Mouse (Mus musculus) kidney, embryonic 16.5 days (tissue): ENCODE data around the gene Rmnd1. TPM values are rescaled to one million over a fixed set of nuclear protein-coding genes. Genes with fewer than 3 reads are reported as not detected.

Source experiments
- ATAC-seq: fragments of 200-750 bp; cut with Nextera tagmentation; 2 replicates; pipeline ENCODE4 v1.8.0; 2017; ENCODE audit warnings: moderate TSS enrichment; ENCODE audit not compliant: low FRiP score, low TSS enrichment
- H3K27ac ChIP-seq: fragments of 300-500 bp; sonication (generic); 2 replicates; pipeline ENCODE4 v1.5.1; 2014; ENCODE audit warnings: low read length
- H3K27me3 ChIP-seq: fragments of 300-500 bp; sonication (generic); 2 replicates; pipeline ENCODE4 v1.6.1; 2014; ENCODE audit warnings: low read length, control low read depth, mixed read lengths; ENCODE audit not compliant: insufficient read depth
- H3K36me3 ChIP-seq: fragments of 300-500 bp; sonication (generic); 2 replicates; pipeline ENCODE4 v1.6.1; 2014; ENCODE audit warnings: low read length, control low read depth, mixed read lengths; ENCODE audit not compliant: insufficient read depth
- H3K4me1 ChIP-seq: fragments of 300-500 bp; sonication (generic); 2 replicates; pipeline ENCODE4 v1.6.1; 2014; ENCODE audit warnings: low read length, control low read depth, mixed read lengths; ENCODE audit not compliant: insufficient read depth
- H3K4me2 ChIP-seq: fragments of 300-500 bp; sonication (generic); replicated peaks from 2 replicates; pipeline ENCODE4 v1.6.1; 2014; ENCODE audit warnings: low read depth, low read length
- H3K4me3 ChIP-seq: fragments of 300-500 bp; sonication (generic); 2 replicates; pipeline ENCODE4 v1.5.1; 2014; ENCODE audit warnings: mild to moderate bottlenecking, low read length
- H3K9ac ChIP-seq: fragments of 300-500 bp; sonication (generic); replicated peaks from 2 replicates; pipeline ENCODE4 v1.6.1; 2014; ENCODE audit warnings: low read length
- H3K9me3 ChIP-seq: fragments of 300-500 bp; sonication (generic); 2 replicates; pipeline ENCODE4 v1.6.1; 2016; ENCODE audit warnings: low read length, control low read depth
- WGBS: fragments of 180-500 bp; shearing (Covaris S2); extraction: QIAGEN DNeasy Blood & Tissue Kit; methylation state at CpG from one replicate; pipeline ENCODE4 v1.1.7; 2014; 5-methylcytosine and 5-hydroxymethylcytosine counted together
- polyA plus RNA-seq: library from polyadenylated mRNA; unstranded; fragments of >200 nt; fragmentation: Nextera tagmentation; extraction: Ambion mirVana; gene quantifications from 2 replicates; pipeline ENCODE4 v1.2.1, GENCODE M21; 2015

Gene Rmnd1
- polyA plus RNA-seq, 1 experiment from 2014 or later, result 65.2 TPM

GRCm38 (mm10) chr10:4386609-4387591 lies 45.3 kb downstream of the Rmnd1 start:
- H3K27me3 ChIP-seq, result no peaks in the 10 kb centered on the region
- WGBS, result under 1% methylated on average over 79 of the region's 133 CpGs
- H3K4me2 ChIP-seq, result peak overlapping the region; percentile 89
- H3K9ac ChIP-seq, result peak overlapping the region; percentile 99
- ATAC-seq, result peak; percentile 93
- H3K36me3 ChIP-seq, result no peaks in the 10 kb centered on the region
- H3K27ac ChIP-seq, result peak overlapping the region; percentile 99
- H3K4me1 ChIP-seq, result peaks cover 52% of the 10 kb centered on the region
- H3K9me3 ChIP-seq, result no peaks in the 10 kb centered on the region
- H3K4me3 ChIP-seq, result peak overlapping the region; percentile 94

- Histone ChIP-seq H3K4me2 (no peak overlapping the region), H3K4me3 (no peak overlapping the region), H3K9ac (no peak overlapping the region), H3K27me3 (no peaks in the 10 kb centered on the region), H3K4me1 (peaks cover 32% of the 10 kb centered on the region), H3K27ac (no peak overlapping the region), H3K36me3 (no peaks in the 10 kb centered on the region), H3K9me3 (no peaks in the 10 kb centered on the region)
- WGBS, result 87% methylated on average over 7 of the region's 7 CpGs
- no peak for ATAC-seq
These were observed 47.9 kb downstream of the Rmnd1 start for GRCm38 (mm10) chr10:4384244-4384643.

GRCm38 (mm10) chr10:4380748-4381147 lies 51.4 kb downstream of the Rmnd1 start:
- 77% methylated on average over 5 of the region's 5 CpGs for WGBS
- Histone ChIP-seq H3K4me1 (peaks cover 37% of the 10 kb centered on the region), H3K9me3 (no peaks in the 10 kb centered on the region), H3K27ac (no peak overlapping the region), H3K4me2 (no peak overlapping the region), H3K27me3 (no peaks in the 10 kb centered on the region), H3K4me3 (no peak overlapping the region), H3K36me3 (no peaks in the 10 kb centered on the region), H3K9ac (no peak overlapping the region)
- no peak for ATAC-seq

GRCm38 (mm10) chr10:4376931-4377330 lies 55.3 kb downstream of the Rmnd1 start:
- no peak for ATAC-seq
- Histone ChIP-seq H3K27ac (peak overlapping the region; percentile 78), H3K4me2 (no peak overlapping the region)

GRCm38 (mm10) chr10:4376461-4376860 lies 55.7 kb downstream of the Rmnd1 start:
- no peaks in the 10 kb centered on the region for H3K27me3 ChIP-seq
- H3K4me3 ChIP-seq, result no peak overlapping the region
- peak; percentile 71; the same call in 1 of the 2 replicates for ATAC-seq
- peaks cover 14% of the 10 kb centered on the region; the same call in 1 of the 2 replicates for H3K36me3 ChIP-seq
- no peaks in the 10 kb centered on the region for H3K9me3 ChIP-seq
- 33% methylated on average over 7 of the region's 7 CpGs for WGBS
- no peak overlapping the region for H3K9ac ChIP-seq
- H3K27ac ChIP-seq, result peak overlapping the region; percentile 78
- no peak overlapping the region for H3K4me2 ChIP-seq
- peaks cover 26% of the 10 kb centered on the region for H3K4me1 ChIP-seq

More at GRCm38 (mm10) chr10:4376931-4377330, 55.3 kb downstream of the Rmnd1 start:
- peaks cover 13% of the 10 kb centered on the region; the same call in 1 of the 2 replicates for H3K36me3 ChIP-seq
- no peaks in the 10 kb centered on the region for H3K9me3 ChIP-seq
- no peak overlapping the region for H3K4me3 ChIP-seq
- H3K27me3 ChIP-seq, result no peaks in the 10 kb centered on the region
- H3K9ac ChIP-seq, result no peak overlapping the region
- WGBS, result 53% methylated on average over 7 of the region's 7 CpGs
- H3K4me1 ChIP-seq, result peaks cover 26% of the 10 kb centered on the region

GRCm38 (mm10) chr10:4375267-4375666 lies 56.9 kb downstream of the Rmnd1 start:
- Histone ChIP-seq H3K27me3 (no peaks in the 10 kb centered on the region), H3K9ac (no peak overlapping the region), H3K4me3 (no peak overlapping the region), H3K9me3 (no peaks in the 10 kb centered on the region), H3K36me3 (peaks cover 18% of the 10 kb centered on the region; the same call in 1 of the 2 replicates), H3K4me1 (peaks cover 22% of the 10 kb centered on the region), H3K4me2 (no peak overlapping the region), H3K27ac (peak overlapping the region; percentile 78; the same call in 1 of the 2 replicates)
- no peak for ATAC-seq
- 53% methylated on average over 7 of the region's 7 CpGs for WGBS

GRCm38 (mm10) chr10:4374734-4375133 lies 57.5 kb downstream of the Rmnd1 start:
- Histone ChIP-seq H3K9me3 (no peaks in the 10 kb centered on the region), H3K9ac (no peak overlapping the region), H3K27me3 (no peaks in the 10 kb centered on the region), H3K36me3 (peaks cover 18% of the 10 kb centered on the region; the same call in 1 of the 2 replicates), H3K27ac (no peak overlapping the region), H3K4me1 (peaks cover 20% of the 10 kb centered on the region), H3K4me3 (no peak overlapping the region), H3K4me2 (no peak overlapping the region)
- no peak for ATAC-seq
- 67% methylated on average over 4 of the region's 4 CpGs for WGBS

- whole genome bisulfite sequencing, result 79% methylated on average over 7 of the region's 7 CpGs
- Histone ChIP-seq H3K4me2 (no peak overlapping the region), H3K36me3 (peaks cover 19% of the 10 kb centered on the region), H3K4me1 (peaks cover 20% of the 10 kb centered on the region), H3K27ac (no peak overlapping the region), H3K9me3 (no peaks in the 10 kb centered on the region), H3K9ac (no peak overlapping the region), H3K27me3 (no peaks in the 10 kb centered on the region), H3K4me3 (no peak overlapping the region)
- no peak for ATAC-seq
These were observed 57.9 kb downstream of the Rmnd1 start for GRCm38 (mm10) chr10:4374239-4374638.

GRCm38 (mm10) chr10:4373558-4373957 lies 58.6 kb downstream of the Rmnd1 start:
- Histone ChIP-seq H3K4me2 (no peak overlapping the region), H3K27ac (no peak overlapping the region), H3K9ac (no peak overlapping the region), H3K36me3 (peaks cover 26% of the 10 kb centered on the region), H3K9me3 (no peaks in the 10 kb centered on the region), H3K4me3 (no peak overlapping the region), H3K27me3 (no peaks in the 10 kb centered on the region), H3K4me1 (peaks cover 20% of the 10 kb centered on the region)
- no peak for ATAC-seq
- WGBS, result 87% methylated on average over 4 of the region's 4 CpGs

GRCm38 (mm10) chr10:4372011-4372410 lies 60.2 kb downstream of the Rmnd1 start:
- H3K4me1 ChIP-seq, result peaks cover 18% of the 10 kb centered on the region
- no peak overlapping the region for H3K27ac ChIP-seq
- peak; percentile 36; the same call in 1 of the 2 replicates for ATAC-seq
- no peak overlapping the region for H3K4me3 ChIP-seq
- WGBS, result 51% methylated on average over 5 of the region's 5 CpGs
- H3K27me3 ChIP-seq, result no peaks in the 10 kb centered on the region
- no peak overlapping the region for H3K9ac ChIP-seq
- no peaks in the 10 kb centered on the region for H3K9me3 ChIP-seq
- H3K4me2 ChIP-seq, result no peak overlapping the region
- H3K36me3 ChIP-seq, result peaks cover 37% of the 10 kb centered on the region
